Mouse (Mus musculus): ENCODE results near the gene Ak8. TPM values are rescaled to one million over a fixed set of nuclear protein-coding genes. Genes with fewer than 3 reads are reported as not detected.
A peak's percentile ranks its signal among the peaks of the same experiment; 100 is the strongest.

The Ak8 gene
- total and polyA plus RNA-seq, 3 experiments = 0.59 TPM; not detected in 2

DNA sequence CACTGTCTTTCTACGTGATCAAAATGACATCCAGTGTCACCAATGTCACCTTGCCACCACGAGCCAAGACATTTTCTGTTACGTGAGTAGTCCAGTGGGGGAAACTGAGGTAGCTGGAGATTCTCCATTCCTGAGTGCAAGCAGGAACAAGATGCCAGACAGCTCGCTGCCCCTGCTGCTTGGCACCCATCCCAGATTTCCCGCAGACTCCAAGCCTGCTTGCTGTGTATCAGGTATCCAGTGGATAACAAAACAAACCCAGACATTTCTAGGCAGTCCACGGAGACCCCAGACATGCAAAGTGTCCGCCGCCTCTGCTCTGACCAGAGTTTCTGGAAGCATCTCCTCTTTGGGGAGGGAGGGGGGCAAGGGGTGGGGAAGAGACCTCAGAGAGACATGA lies 52.4 kb downstream of the Ak8 start:
- Histone ChIP-seq H3K4me3 (no peak overlapping the region), H3K4me1 (ENCODE audit: control insufficient read depth, insufficient read depth, low read length) (no peaks in the 10 kb centered on the region), H3K27ac (no peak overlapping the region), H3K36me3 (ENCODE audit: control insufficient read depth, insufficient read depth, low read length) (no peaks in the 10 kb centered on the region), H3K79me2 (replicated peaks; ENCODE audit: control insufficient read depth, insufficient read depth, low read length) (no peaks in the 10 kb centered on the region), H3K9ac (ENCODE audit: low read depth, low read length) (no peak overlapping the region), H3K27me3 (ENCODE audit: control insufficient read depth, insufficient read depth, low read length) (peaks cover 2% of the 10 kb centered on the region; the same call in 1 of the 2 replicates)
- DNase-seq = no peak
- 31% methylated on average over 8 of the region's 8 CpGs for WGBS
- intact Hi-C loops (cut with DNase I) = no loop called here
- TF ChIP-seq EP300 (IDR thresholded peaks at IDR 0.05; ENCODE audit: insufficient read depth, low read depth, low read length) (no peak), POLR2A (IDR thresholded peaks at IDR 0.05; ENCODE audit: insufficient read depth, low read depth, low read length) (no peak), CTCF (IDR thresholded peaks at IDR 0.05) (no peak)

DNA sequence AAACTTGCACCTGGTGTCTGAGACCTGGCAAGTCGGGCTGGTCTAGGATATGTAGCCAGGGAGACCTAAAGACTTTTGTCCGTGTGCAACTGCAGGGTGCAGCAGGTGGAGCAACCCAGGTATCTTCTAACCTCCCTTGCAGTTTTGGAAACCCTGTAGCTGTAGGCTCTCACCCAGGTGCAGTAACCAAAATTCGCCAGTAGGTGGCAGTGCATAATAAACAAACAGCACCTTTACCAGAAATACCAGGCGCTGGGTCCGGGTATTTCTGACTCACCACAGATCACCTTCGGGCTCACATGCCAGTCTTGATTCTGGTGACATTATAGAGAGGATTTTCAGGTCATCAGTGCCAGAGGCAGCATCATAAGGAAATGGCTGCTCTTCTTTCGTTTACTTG lies 55.5 kb downstream of the Ak8 start:
- peaks cover 2% of the 10 kb centered on the region; the same call in 1 of the 2 replicates for H3K27me3 ChIP-seq (ENCODE audit: control insufficient read depth, insufficient read depth, low read length)
- TF ChIP-seq CTCF (IDR thresholded peaks at IDR 0.05) = peak; percentile 99
- TF ChIP-seq EP300 (IDR thresholded peaks at IDR 0.05; ENCODE audit: insufficient read depth, low read depth, low read length) = 0 out of 2 replicates have a peak, but pooled peaks have one; percentile 29
- no peak for TF ChIP-seq POLR2A (IDR thresholded peaks at IDR 0.05; ENCODE audit: insufficient read depth, low read depth, low read length)
- 6% methylated on average over 7 of the region's 7 CpGs for WGBS
- H3K9ac ChIP-seq (ENCODE audit: low read depth, low read length) = no peak overlapping the region
- H3K79me2 ChIP-seq (replicated peaks; ENCODE audit: control insufficient read depth, insufficient read depth, low read length) = no peaks in the 10 kb centered on the region
- intact Hi-C loops (cut with DNase I) = loop anchor here (1.0 to 5.0 kb wide), 4 partner anchors 87 to 221 kb away; partner anchors contain the start of genes Ddx31 and Gtf3c4
- no peak overlapping the region for H3K27ac ChIP-seq
- no peak overlapping the region for H3K4me3 ChIP-seq
- peak; percentile 69 to 83 for DNase-seq
- no peaks in the 10 kb centered on the region for H3K4me1 ChIP-seq (ENCODE audit: control insufficient read depth, insufficient read depth, low read length)
- H3K36me3 ChIP-seq (ENCODE audit: control insufficient read depth, insufficient read depth, low read length) = no peaks in the 10 kb centered on the region

DNA sequence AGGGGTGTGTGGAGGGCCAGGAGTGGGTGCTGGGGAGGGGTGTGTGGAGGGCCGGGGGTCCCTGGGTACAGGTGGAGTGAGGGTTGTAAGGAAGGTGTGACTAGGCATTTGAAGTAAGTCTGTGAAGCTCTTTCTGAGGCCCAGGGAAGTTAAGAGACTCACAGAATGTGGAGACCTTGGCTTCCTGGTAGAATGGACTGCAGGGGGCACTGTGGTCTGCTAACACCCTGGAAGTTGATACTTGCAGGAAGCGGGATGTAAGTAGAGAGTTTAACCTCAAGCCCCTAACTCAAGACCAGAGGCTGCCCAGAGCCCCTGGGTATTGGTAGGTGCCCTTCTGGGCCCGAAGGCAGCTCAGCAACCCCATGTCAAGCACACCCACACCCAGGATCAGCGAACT lies 56.2 kb downstream of the Ak8 start:
- TF ChIP-seq EP300 (IDR thresholded peaks at IDR 0.05; ENCODE audit: insufficient read depth, low read depth, low read length) (no peak), CTCF (IDR thresholded peaks at IDR 0.05) (peak; percentile 72)
- Histone ChIP-seq H3K9ac (ENCODE audit: low read depth, low read length) (no peak overlapping the region), H3K27ac (no peak overlapping the region), H3K4me3 (no peak overlapping the region), H3K79me2 (replicated peaks; ENCODE audit: control insufficient read depth, insufficient read depth, low read length) (no peaks in the 10 kb centered on the region), H3K4me1 (ENCODE audit: control insufficient read depth, insufficient read depth, low read length) (no peaks in the 10 kb centered on the region), H3K27me3 (ENCODE audit: control insufficient read depth, insufficient read depth, low read length) (no peaks in the 10 kb centered on the region; the same call in 1 of the 2 replicates), H3K36me3 (ENCODE audit: control insufficient read depth, insufficient read depth, low read length) (no peaks in the 10 kb centered on the region)
- intact Hi-C loops (cut with DNase I) = loop anchor here (1.0 to 5.0 kb wide), 4 partner anchors 86 to 297 kb away; partner anchors contain the start of genes Ddx31 and Gtf3c4
- 33% methylated on average over 4 of the region's 4 CpGs for WGBS
- DNase-seq = peak; percentile 27 to 49

DNA sequence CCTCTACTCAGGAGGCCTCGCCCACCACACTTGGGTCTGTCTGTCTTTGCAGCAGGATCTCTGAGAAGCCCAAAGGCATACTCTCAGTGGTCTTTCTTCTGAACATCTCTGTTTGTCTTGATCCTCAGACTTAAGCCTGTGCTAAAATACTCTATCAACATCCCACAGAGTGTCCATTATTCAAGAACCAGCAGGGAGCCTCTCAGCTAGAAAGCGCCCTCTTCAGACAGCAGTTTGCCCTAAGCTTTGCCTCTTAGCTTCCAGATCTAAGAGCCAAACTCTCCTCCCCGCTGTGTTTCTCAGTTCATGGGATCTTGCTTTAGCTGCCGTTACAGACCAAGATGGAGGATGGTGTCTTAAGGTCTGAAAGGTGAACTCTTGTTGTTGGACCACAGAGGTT lies 59.5 kb downstream of the Ak8 start:
- 62% methylated on average over 4 of the region's 4 CpGs for WGBS
- intact Hi-C loops (cut with DNase I) = loop anchor here (5.0 kb wide), 3 partner anchors 83 to 163 kb away; partner anchors contain the start of genes Ddx31 and Gtf3c4
- no peaks in the 10 kb centered on the region for H3K4me1 ChIP-seq (ENCODE audit: control insufficient read depth, insufficient read depth, low read length)
- no peak overlapping the region for H3K27ac ChIP-seq
- no peaks in the 10 kb centered on the region for H3K36me3 ChIP-seq (ENCODE audit: control insufficient read depth, insufficient read depth, low read length)
- no peaks in the 10 kb centered on the region for H3K27me3 ChIP-seq (ENCODE audit: control insufficient read depth, insufficient read depth, low read length)
- H3K4me3 ChIP-seq = no peak overlapping the region
- H3K9ac ChIP-seq (ENCODE audit: low read depth, low read length) = no peak overlapping the region
- TF ChIP-seq CTCF (IDR thresholded peaks at IDR 0.05) (no peak), EP300 (IDR thresholded peaks at IDR 0.05; ENCODE audit: insufficient read depth, low read depth, low read length) (no peak), POLR2A (IDR thresholded peaks at IDR 0.05; ENCODE audit: insufficient read depth, low read depth, low read length) (no peak)
- no peaks in the 10 kb centered on the region for H3K79me2 ChIP-seq (replicated peaks; ENCODE audit: control insufficient read depth, insufficient read depth, low read length)
- no peak for DNase-seq

DNA sequence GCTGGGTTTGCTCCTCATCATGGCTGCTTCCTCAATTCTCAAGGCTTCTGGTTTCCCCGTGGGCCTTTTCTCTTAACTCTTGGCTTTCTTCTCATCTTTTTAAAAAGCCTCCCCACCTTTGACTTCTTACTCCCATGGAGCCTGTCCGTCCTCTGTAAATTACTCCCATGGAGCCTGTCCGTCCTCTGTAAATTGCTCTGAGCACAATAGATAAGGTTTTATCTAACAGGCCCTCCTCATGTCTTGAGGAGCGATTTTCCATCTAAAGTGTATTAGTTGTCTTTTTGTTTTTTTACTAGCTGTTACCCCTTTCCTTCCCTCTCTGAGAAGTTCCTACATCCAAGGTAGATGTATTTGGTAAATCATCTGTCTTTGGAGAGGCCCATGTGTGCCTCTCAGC lies 66.6 kb downstream of the Ak8 start:
- DNase-seq = no peak
- Histone ChIP-seq H3K9ac (ENCODE audit: low read depth, low read length) (no peak overlapping the region), H3K27ac (no peak overlapping the region), H3K4me3 (no peak overlapping the region), H3K79me2 (replicated peaks; ENCODE audit: control insufficient read depth, insufficient read depth, low read length) (no peaks in the 10 kb centered on the region), H3K36me3 (ENCODE audit: control insufficient read depth, insufficient read depth, low read length) (peaks cover 2% of the 10 kb centered on the region; the same call in 1 of the 2 replicates), H3K27me3 (ENCODE audit: control insufficient read depth, insufficient read depth, low read length) (no peaks in the 10 kb centered on the region; the same call in 1 of the 2 replicates), H3K4me1 (ENCODE audit: control insufficient read depth, insufficient read depth, low read length) (peaks cover 3% of the 10 kb centered on the region)
- TF ChIP-seq CTCF (IDR thresholded peaks at IDR 0.05) = no peak
- 75% methylated on average over 4 of the region's 4 CpGs for WGBS
- intact Hi-C loops (cut with DNase I) = no loop called here

DNA sequence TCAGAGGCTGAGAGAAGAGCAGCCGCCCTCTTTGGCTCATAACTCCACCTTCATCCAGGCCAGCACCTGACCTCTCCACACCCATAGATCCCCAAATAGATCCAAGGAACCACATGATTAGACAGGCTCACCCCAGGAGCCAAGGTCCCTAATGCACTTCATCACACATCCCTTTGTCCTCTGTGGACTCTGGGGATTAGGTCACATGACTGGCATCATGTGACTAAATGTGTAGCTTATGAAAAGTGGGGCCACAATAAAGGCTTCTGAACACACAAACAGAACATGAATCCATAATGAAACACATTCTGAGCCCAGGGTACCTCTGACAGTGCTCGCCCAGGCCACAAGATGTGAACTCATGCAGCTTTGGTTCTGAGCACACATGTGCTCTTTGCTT lies 67.1 kb downstream of the Ak8 start:
- H3K27me3 ChIP-seq (ENCODE audit: control insufficient read depth, insufficient read depth, low read length) = no peaks in the 10 kb centered on the region; the same call in 1 of the 2 replicates
- peaks cover 2% of the 10 kb centered on the region; the same call in 1 of the 2 replicates for H3K36me3 ChIP-seq (ENCODE audit: control insufficient read depth, insufficient read depth, low read length)
- intact Hi-C loops (cut with DNase I) = no loop called here
- no peak overlapping the region for H3K9ac ChIP-seq (ENCODE audit: low read depth, low read length)
- no peak overlapping the region for H3K4me3 ChIP-seq
- peaks cover 3% of the 10 kb centered on the region for H3K4me1 ChIP-seq (ENCODE audit: control insufficient read depth, insufficient read depth, low read length)
- no peaks in the 10 kb centered on the region for H3K79me2 ChIP-seq (replicated peaks; ENCODE audit: control insufficient read depth, insufficient read depth, low read length)
- TF ChIP-seq CTCF (IDR thresholded peaks at IDR 0.05) (no peak), EP300 (IDR thresholded peaks at IDR 0.05; ENCODE audit: insufficient read depth, low read depth, low read length) (no peak), POLR2A (IDR thresholded peaks at IDR 0.05; ENCODE audit: insufficient read depth, low read depth, low read length) (no peak)
- WGBS = 97% methylated on average over 2 of the region's 2 CpGs
- no peak for DNase-seq
- no peak overlapping the region for H3K27ac ChIP-seq
